Mouse (Mus musculus) kidney, adult 11 months (tissue): Measurements from ENCODE around the gene Vmn1r18.
"Not testable (repeated sequence)": the region's sequence is repeated elsewhere in the genome, so short reads cannot be mapped to it uniquely, and the experiment has no call there.

Experiments
- DNase-seq: peaks from one replicate; pipeline ENCODE4 v3.0.0; 2022

The Vmn1r18 gene

DNA sequence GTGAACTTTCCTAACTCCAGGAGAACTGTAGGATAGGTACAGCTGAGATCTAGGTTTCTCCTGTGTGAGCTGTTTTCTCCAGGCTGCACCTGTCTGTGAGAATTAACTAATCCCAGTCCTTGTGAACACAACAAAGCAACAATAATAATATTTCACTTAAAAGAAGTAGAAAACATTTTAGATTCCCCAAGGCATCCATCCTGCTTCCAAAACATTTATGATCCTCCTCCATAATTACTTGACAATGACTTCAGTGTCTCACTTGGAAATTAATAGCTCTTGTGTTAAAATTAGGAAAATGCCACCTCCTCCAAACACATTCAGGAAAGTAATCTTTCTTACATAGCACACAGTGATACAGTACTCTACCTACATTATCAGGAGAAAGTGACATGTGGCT, at the start of gene Vmn1r18:
TSS of gene Vmn1r18 (minus strand) at position 101 of the 400 bp plus-strand sequence.
- DNase-seq: no peak

DNA sequence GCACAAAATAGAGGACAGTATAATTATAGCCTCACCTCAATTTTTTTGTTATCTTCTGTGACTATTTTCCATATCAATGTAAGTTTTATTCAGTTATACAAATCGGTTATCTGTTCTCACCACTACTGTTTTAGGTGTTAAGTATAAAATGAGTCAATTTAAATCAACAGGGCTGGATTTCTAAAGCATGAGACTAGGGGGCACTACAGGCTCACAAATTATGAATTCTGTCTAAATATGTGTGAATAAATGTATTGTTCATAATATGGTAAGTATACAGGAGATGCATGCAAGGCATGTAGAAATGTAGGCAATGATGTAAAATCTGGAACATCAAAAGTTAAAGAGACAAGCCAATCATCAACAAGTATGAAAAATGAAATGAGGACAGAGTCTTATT, 35.6 kb upstream of the Vmn1r18 start:
- DNase-seq: no peak

DNA sequence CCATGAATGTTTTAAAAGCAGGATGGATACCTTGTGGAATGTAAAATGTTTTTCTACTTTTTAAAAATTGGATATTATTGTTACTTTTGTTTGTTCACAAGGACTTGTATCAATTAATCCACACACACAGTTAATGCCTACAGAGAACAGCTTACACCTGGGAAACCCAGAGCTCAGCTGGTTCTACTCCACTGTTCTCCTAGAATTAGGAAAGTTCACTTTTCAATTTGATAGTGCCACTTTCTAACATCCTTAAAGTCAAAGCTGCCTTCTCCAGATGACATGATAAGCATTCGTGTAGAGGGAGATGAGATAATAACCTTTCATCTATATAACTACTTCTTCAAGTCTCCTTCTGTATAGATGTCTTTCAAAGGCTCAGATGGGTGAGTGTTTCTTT, 33.0 kb upstream of the Vmn1r18 start, which contains the start of gene Vmn1r20:
TSS of gene Vmn1r20 (plus strand) at position 301 of the 400 bp plus-strand sequence.
- DNase-seq: no peak

DNA sequence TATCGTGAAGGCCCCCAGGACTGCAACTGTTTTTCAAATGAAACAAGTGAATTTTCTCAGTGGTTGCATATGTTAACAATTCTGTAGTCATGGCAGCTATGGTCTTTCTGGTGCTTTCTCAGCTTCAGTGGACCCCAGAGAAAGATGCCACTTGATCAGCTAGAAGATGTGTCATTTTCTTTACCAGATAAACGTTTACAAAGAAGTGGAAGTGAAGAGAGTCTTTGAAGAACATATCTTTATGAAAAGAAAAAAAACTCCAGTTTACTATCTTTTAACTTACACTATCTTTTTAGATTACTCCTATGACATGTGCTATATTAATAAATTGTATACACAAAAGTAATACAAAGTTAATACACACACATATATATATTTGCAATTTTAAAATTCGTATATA, 7.9 kb upstream of the Vmn1r18 start, which contains the start of gene Vmn1r19:
TSS of gene Vmn1r19 (plus strand) at position 301 of the 400 bp plus-strand sequence.
- not testable (repeated sequence) for DNase-seq

DNA sequence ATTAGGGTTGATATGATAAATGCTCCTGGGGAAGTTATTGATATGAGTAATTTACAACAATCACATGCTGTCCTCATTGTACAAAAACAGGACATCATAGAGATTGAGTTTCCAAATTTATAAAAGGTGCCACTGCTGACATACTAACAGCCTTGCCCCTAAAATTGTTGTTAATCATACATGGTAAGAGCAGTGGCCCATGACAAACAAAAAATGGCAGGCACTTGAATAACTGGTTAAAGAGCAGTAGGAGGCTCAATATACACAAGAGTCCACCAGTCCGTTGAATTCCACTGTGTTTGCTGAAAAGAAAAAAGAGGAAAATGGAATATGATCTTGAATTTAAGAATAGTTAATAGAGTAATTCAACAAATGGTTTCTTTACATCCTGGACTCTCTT, 28.1 kb downstream of the Vmn1r18 start:
- DNase-seq: no peak

DNA sequence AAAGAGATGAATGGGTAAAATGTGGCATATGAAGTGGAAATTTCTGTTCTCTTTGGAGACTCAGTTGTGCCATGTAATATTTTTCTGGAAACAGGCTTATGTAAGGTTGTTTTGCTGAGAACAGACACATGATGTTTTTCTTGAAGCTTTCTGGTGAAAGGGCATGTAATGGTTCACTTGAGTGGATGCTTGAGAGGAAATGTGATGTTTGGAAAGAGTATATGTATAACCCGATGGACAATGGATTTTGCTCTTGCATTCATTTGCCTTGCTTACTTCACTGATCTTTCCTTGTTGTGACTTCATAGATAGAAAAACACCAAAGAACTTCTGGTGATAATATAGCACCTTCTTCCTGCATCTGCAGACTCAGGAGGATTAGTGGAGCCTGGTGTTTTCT, 29.7 kb downstream of the Vmn1r18 start:
- not testable (repeated sequence) for DNase-seq

DNA sequence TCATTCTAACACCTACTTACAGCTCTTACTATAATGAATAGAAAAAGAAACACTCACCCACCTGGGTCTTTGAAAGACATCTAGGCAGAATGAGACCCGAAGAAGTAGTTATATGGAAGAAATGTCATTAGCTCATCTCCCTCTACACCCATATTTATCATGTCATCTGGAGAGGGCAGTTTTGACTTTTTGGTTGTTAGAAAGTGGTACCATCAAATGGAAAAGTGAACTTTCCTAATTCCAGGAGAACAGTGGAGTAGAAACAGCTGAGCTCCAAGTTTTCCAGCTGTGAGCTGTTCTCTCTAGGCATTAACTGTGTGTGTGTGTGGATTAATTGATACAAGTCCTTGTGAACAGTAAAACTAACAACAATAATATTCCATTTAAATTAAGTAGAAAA, 32.0 kb downstream of the Vmn1r18 start, which contains the start of gene Vmn1r17:
TSS of gene Vmn1r17 (minus strand) at position 101 of the 400 bp plus-strand sequence.
- no peak for DNase-seq

DNA sequence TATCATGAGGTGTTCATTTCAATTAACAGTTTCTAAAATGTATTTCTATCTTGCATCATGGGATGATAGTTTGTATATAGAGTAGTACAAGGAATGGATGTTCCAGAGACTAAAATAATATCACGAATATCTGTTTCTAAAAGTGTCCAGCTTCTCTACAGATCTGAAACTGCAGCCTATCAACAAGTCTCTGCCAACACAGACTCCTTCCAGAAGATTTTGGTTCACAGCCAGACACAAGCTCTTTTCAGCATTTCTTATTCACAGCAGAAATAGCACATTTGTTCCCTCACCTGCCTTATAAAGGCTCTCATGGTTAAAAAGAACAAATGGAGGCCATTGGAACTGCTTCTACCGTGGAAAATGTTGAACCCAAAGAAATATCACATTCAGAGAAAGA, 38.7 kb downstream of the Vmn1r18 start:
- no peak for DNase-seq

DNA sequence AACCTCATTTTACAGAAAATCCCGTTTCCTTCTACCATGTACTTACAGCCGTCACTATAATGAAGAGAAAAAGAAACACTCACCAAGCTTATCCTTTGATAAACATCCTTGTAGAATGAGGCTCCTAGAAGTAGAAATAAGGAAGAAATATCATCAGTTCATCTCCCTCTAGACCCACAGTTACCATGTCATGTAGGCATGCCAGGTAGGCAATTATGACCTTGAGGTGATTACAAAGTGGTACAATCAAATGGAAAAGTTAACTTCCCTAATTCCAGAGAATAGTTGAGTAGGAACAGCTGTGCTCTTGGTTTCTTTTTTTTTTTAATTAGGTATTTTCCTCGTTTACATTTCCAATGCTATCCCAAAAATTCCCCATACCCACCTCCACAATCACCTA, 66.2 kb downstream of the Vmn1r18 start, which contains the start of gene Vmn1r16:
TSS of gene Vmn1r16 (minus strand) at position 101 of the 400 bp plus-strand sequence.
- DNase-seq: no peak
